Mouse (Mus musculus) erythroid progenitor cell, adult 5-6 weeks (primary cell): Measurements from ENCODE around the gene Pld1. TPM values are rescaled to one million over a fixed set of nuclear protein-coding genes. Genes with fewer than 3 reads are reported as not detected.

Source experiments
- ATAC-seq: replicated peaks from 2 replicates; pipeline ENCODE4 v1.8.0; 2016; ENCODE audit warnings: moderate number of reproducible peaks, mild to moderate bottlenecking, moderate TSS enrichment, inconsistent platforms; ENCODE audit not compliant: poor library complexity, low FRiP score, severe bottlenecking
- total RNA-seq, 2 experiments: library from RNA; stranded (forward) in 1 of 2; stranded (reverse) in 1 of 2; fragments of 150-400 nt in 1 of 2; fragments of 186-747, 209-891 nt in 1 of 2; gene quantifications; 2 replicates each; pipeline versions ENCODE4 v1.2.3 to v1.2.4; 2015 to 2017; ENCODE audit warnings: low replicate concordance in 2 of 2

Pld1 gene
- total RNA-seq, 2 experiments from 2014 or later, result 0.61 to 2.9 TPM

DNA sequence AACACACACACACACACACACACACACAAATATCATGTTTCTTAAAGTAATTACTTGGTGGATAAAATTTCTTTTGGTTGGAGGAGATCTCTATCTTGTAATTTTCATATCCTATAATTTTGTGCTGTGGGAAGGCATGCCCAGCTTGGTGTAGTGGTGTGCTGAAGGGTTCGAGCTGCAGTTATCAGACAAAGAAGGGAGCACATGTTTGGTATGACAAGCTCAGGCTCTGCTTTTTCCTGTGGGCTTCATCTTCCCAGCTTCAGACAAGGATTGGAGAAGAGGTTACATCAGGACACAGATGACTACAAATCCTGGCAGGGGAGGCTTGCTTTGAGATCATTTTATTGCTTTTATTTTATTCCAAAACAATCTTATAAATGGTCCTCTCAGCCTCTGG lies 166.5 kb downstream of the Pld1 start:
- ATAC-seq, result no peak

DNA sequence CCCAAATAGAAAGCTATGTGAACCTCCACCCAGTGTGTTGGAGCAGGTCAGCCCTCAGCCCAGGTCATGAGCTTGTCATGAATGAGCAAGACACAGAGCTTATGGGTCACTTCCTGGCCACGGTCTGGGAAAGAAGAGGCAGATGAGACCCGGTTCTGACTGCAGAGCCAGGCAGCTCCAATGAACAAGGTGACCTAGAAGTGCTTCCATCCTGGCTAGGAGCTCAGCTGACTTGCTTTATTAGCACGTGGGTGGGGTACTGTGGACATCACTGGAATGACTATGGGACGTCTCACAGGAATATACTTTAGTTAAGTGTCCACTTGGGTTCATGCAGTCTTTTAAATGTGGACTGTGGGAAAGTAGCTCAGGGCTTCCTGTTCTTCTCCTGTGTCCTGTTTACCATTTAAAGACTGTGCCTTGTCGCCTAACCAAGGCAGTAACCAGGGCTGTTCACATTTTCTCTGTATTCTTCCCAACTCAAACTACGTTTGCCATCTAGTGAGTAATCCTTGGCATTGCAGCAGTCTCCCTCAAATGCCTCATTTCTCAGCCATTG lies 169.0 kb downstream of the Pld1 start:
- no peak for ATAC-seq

DNA sequence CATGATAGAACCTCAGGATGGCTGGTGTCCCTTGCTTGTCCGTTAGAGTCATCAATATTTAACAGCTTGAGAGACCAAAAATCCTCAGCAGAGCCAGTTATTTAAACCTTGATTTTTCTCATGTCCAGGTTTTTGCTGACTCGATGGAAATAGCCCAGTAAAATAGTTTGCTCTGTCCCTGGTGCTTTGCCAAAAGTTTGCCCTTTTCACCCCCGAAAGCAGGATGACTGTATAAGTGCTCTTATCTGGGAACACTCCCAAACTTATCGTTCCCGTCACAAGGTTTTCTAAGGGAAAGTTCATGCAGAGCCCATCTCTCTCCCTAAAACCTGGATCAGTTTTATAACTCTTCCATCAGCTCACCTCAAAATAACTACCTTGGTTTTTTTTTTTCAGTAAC lies 173.0 kb downstream of the Pld1 start:
- ATAC-seq, result no peak

DNA sequence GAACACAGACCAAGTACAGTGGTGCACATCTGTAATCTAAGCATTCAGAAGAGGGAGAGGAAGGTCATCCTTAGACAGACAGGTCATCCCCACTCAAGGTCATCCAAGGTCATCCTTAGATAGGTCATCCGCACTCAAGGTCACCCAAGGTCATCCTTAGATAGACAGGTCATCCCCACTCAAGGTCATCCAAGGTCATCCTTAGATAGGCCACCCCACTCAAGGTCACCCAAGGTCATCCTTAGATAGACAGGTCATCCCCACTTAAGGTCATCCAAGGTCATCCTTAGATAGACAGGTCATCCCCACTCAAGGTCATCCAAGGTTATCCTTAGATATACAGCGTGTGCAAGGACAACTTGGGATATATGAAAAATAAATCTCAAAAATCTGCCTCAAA lies 175.4 kb downstream of the Pld1 start:
- no peak for ATAC-seq

DNA sequence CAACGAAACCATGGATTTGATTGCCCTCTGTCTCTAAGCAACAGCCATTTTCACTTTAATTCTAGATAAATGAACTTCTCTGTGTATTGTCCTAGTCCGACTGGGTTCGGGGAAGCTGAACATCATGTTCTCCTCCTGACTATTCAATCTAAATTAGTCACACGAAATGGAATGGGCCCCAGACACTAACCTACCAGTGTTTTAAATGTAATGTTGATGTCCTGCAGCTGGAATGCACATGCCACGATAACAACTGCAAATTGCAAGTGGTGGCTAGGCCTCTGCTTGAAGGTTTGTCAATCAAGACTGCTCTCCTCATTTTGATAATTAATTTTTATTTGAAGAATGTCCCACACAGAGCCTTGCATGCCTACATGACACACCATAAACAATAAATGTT lies 203.2 kb downstream of the Pld1 start:
- ATAC-seq, result no peak

DNA sequence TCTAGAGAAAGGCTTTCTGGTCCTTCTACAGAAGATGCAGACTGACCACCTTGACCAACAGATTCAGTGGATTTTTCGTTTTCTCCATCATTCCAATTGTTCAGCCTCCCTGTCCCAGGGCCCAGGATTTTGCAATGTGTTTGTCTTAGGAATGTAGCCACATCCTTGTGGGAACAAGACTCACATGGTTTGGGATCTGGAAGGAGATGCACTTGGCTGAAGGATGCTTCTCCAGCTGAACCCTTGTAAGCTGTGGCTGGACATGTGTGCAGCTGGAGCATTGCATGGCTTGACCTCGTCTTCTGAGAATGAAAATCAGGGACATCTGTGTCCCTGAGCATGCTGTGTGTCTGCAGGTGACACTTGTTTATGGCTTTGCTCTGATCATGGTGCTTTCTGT lies 203.6 kb downstream of the Pld1 start:
- no peak for ATAC-seq

DNA sequence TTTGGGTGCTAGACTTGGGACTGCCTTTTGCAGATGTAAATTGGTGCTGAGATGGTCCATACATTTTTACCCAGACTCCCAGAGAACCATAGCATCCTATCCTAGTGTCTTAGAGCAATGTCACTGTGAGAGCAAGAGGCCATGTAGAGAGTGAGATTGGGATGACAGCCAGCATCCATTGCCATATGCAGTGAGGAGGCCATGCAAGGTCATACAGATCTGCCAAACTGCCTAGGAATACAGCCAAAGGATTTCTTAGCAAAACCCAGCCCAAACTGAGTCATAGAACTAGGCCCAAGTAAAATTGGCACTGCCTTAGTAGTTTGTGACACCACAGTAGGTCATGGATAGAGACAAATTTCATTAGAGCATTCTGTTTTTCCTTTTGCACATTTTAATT lies 206.2 kb downstream of the Pld1 start:
- ATAC-seq, result no peak

DNA sequence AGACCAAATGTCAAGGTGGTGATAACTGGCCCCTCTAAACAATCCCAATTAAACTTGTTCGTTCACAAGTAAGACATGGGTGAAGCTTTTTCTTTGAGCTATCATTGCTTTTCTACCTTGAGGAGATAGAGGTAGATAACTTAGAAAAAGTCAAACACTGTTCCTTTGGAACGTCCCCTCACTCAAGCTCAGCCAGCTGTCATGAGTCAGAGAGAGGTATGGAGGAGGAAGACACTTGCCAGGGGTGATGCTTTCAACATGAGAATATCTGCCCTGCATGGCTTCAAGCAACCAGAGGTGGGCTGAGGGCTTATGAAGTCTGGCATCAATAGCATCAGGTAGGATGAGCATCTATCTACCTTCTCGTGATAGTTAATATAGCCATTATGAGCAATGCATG lies 207.0 kb downstream of the Pld1 start:
- no peak for ATAC-seq

DNA sequence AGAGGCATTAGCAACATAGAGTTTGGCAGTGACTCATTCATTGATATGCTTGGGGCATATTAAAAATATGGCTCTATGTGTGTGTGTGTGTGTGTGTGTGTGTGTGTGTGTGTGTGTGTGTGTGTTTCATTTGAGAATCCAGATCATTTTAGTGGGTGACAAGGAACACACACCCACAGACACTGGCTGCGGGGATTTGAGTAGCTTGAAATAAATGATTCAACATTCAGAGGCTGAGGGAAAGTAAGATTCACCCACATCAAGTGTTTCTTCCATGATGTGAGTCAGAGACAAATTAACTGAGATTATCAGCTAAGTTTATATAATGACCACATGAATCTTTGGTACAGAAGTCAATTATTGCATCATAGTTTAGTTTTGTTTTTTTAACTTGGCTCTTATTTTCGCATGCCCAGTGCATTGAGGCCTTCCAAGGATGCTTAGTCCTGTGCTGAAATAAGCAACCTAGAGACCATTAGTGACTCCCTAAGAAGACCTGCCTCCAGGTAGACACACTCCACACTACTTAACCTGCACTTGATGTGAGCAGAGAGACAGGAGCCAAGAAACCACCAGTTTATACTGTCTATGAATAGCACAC lies 211.3 kb downstream of the Pld1 start:
- ATAC-seq, result no peak

DNA sequence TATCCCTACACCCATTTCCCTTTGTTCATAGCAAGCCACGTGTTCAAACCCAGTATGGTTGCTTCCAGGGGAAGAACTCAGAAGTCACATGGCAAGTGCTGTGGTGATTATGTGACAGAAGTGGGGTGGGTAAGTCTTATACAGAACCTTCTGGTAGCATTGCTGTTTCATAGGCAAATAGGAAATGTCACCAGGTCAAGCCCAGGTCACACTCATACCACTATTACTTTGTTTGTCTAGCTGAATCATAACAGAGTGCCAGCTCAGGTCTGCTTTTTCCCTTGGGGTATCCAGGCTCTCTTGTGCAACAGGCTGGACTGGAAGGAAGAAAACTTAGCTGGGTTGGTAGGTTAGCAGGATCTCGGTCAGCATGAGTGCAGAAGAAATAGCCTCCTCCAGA lies 219.5 kb downstream of the Pld1 start:
- no peak for ATAC-seq

DNA sequence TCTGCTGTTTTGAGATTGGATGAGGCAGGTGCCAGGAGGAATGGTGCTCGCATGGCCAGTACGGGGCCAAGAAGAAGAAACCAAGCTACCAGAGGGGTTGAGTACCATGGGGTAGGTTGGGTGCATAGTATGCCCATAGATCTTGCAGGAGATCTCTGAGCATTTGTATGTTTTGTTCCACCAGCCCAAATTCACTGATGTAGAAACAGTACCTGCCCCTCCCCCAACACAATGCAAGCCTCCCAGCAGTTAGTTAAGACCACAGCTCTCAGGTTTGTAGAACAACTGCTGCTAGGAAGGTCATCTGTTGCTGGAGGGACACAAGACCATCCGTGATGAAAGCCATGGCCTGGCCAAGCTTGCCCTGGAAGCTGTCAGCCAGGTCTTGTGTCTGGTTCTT lies 220.4 kb downstream of the Pld1 start:
- no peak for ATAC-seq

DNA sequence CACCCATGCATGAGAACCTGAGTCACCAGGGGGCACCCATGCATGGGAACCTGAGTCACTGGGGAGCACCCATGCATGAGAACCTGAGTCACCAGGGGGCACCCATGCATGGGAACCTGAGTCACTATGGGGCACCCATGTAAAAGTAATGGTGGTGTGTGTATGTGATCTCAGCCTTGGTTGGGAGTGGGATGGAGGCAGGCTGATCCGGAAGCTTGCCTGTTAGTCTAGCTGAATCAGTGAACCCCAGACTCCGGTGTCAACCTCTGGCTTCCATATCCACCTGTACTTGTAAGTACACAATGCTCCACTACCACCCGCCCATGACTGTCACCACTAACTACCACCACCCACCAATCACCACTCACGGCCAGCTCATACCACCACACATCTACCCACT lies 223.9 kb downstream of the Pld1 start:
- no peak for ATAC-seq

DNA sequence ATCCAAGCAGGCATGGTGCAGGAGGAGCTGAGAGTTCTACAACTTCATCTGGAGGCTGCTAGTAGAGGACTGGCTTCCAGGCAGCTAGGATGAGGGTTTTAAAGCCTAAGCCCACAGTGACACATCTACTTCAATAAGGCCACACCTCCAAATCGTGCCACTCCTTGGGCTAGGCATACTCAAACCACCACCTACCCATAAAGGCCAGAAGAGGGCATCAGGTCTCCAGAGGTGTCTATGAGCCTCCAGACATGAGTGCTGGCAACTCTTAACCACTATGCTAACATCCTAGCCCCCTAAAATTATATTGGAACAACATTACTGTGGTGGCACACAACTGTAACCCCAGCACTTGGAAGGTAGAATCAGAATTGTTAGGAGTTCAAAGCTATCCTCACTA lies 226.2 kb downstream of the Pld1 start:
- no peak for ATAC-seq

DNA sequence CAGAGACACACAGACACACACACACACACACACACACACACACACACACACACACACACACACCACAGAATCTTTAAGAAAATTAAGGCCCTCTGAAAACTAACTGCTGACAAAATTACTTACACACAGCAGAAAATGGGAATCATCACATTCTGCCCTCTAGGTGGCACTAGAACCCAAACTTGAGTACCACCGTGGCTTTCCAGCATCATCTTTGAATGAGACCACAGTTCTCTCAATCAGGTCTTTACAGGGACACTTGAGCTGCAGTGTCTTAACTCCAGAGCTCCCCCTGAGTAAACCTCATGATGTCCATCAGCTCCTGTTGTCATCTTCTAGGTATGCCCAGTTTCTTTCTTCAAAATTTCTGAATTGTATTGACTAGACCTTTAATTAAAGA lies 227.1 kb downstream of the Pld1 start:
- no peak for ATAC-seq

DNA sequence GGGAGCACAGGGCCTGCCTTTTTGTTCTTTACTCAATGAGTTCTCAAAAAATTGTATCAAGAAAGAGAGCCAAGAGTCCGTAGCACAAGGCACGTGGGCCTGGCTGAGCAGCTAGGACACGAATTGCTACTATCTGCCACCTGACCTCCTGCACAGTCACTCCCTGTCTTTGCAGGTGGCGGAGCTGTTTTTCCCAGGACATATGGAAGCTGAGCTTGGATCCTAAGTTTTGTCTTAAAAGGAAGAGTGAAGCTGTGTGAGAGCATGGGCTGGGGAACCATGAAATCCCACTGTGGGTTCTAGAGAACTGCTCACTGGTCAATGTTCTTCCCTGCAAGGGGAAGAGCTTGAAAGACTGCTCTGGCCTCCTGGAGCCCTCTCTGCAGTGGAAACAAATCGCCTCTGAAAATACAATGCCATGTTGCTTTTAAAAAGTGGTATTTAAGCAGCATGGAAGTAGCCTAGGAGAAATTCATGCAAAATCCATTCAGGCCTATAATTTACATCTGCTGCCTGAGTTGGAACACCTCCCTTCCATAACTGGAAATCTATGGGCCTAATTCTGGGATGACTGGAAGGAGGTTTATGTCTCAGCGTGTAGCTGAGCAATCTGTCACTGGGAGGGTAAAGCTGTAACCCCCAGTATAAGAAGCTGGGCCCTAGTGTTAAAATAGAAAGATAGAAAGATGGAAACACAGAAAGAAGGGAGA lies 229.5 kb downstream of the Pld1 start:
- ATAC-seq, result no peak

DNA sequence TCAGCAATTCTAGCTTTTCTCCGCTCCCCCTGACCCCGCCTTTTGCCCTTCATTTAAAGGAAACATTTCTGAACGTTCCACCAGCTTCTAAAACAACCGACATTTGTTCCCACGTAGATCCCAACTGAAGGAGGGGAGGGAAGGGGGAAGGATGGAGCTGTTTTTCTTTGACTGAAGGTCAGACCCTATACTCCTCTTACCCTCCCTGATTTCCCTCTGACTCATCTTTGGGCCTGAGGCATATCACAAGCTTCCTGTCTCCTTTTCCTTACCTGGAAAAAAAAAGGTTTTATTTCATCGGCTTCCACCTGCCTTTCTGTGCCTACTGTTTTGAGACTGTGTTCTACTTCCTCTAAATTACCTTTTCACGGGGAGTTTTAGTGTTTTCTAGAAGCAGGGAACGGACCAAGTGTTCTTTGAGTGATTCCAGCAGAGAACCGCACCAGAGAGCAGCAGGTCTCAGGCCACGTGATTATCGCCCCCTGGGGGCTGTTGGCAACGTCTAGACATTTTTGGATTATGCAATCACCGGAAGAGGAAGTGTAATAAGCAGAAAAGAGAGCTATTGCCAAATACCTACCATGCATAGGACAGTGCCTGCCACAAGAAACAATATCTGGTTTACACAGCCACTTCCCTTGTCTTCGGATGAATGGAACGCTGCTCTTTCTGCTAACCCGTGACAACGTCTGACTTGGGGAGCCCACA lies 232.6 kb downstream of the Pld1 start:
- no peak for ATAC-seq

DNA sequence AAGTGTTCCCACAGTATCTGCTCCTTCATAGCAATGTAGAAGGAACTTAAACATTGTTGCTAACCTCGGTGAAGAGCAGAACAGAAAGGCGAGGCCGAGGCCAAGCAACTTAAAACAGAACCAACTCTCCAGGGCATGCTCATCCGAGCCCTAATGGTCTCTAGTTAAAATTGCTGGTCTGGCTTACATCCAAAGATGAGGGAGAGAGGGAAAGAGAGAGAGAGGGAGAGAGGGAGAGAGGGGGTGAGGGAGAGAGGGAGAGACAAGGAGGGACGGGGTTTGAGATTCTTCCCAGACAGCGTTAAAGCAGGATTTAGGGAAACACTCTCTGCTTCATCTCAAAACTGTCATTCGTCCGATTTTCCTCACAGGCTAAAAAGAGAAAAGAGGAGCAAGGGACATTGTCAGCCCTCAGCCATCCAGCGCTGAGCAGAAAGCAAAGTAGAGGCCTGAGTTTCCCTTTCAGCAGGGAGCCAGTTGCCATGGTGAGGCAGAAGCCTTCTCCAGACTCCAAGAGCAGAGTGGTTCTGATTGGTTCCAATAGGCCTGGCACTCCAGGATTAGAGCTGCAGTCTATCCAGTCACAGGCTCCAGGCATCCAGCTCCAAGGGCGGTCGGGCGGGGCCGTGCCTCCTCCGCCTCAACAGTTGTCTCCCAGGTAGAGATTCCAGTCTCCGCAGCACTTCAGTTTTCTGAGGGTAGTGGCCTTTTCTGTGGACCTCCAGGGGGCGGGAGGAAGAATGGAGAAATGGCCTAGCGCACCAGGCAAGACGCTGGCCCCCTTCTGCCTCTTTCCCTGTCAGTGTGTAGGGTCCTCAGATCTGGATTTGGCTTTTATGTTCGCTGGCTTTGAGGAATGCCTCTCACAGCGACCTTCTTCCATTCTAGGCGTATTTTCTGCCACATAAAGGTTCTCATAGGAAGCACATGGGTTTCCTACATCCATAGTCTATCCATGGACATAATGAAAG lies 237.8 kb downstream of the Pld1 start:
- ATAC-seq, result no peak

DNA sequence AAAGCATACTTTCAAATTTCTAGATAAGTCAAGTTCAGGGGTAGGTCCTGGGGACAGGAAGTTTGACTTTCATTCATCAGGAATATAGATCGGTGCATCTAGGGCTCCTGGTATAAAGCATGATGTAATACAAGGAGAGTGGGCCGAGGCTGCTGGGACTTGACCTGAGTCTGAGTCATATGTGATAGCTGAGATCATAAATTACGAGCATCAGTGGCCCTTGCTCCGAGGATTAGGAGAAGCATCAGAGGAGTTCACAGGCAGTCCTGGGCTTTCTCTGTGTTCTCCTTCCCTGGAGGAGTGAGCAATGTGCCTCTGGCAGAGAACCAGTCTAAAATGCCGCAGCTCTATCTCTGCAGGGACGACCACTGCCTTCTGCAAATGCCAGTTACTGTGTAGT lies 239.8 kb downstream of the Pld1 start:
- no peak for ATAC-seq
